Mouse (Mus musculus): ENCODE data around the gene Taf1d.

DNA sequence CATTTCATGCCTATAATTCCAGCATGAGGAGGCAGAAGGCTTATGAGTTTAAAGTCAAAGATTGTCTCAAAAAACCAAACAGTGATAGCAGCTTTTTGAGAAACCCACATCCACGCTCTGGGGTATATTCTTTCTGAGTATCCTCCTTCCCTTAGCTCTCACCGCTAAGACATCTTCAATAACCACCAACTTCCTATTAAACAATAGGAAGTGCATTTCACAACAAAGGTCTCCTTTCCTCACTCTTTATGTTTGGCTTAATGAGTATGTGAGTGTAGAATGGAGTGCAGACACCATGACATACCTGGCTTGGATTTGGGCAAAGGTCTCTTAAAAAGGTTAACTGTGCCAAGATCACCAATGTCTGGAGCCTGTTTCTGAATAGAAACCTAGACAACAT lies 32.0 kb upstream of the Taf1d start:
- TF ChIP-seq POLR2A (IDR thresholded peaks at IDR 0.05; ENCODE audit: borderline replicate concordance, extremely low read depth, low read depth, low read length): no peak
- TF ChIP-seq CTCF (IDR thresholded peaks at IDR 0.05; ENCODE audit: insufficient read depth, low read length): no peak
